Mouse (Mus musculus) T-cell, adult 2 months (primary cell): ENCODE results near the gene Polr3gl.

ENCODE experiments used
- DNase-seq: peaks from one replicate; pipeline ENCODE4 v3.0.0; 2022; ENCODE audit warnings: low spot score

Gene Polr3gl

DNA sequence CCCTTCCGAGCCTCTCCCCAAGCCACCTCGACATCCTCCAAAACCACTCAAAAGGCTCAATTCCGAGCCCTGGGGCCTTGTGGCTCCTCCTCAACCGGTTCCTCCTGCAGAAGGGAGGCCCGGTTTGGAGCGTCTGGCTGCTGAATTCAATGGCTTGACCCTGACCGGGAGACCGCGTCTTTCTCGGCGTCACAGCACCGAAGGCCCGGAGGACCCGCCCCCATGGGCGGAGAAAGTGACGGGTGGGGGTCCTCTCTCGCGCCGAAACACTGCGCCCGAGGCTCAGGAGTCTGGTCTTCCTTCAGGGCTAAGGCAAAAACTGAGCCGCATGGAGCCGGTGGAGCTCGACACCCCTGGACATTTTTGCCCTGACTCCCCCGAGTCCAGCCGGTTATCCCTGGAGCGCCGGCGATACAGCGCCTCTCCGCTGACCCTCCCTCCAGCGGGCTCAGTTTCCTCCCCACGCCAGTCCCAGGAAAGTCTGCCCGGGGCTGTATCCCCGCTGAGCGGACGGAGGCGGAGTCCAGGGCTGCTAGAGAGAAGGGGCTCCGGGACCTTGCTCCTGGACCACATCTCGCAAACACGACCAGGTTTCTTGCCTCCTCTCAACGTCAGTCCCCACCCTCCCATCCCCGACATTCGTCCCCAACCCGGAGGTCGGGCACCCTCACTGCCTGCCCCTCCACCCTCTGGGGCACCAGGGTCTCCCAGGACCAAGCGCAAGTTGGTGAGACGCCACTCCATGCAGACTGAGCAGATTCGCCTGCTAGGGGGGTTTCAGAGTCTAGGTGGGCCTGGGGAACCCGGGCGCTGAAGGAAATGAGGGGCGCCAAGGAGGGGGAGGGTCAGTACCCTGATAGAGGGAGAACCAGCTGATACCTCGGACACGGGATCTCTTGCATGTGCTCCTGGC, 4.4 kb upstream of the Polr3gl start:
- DNase-seq = no peak

DNA sequence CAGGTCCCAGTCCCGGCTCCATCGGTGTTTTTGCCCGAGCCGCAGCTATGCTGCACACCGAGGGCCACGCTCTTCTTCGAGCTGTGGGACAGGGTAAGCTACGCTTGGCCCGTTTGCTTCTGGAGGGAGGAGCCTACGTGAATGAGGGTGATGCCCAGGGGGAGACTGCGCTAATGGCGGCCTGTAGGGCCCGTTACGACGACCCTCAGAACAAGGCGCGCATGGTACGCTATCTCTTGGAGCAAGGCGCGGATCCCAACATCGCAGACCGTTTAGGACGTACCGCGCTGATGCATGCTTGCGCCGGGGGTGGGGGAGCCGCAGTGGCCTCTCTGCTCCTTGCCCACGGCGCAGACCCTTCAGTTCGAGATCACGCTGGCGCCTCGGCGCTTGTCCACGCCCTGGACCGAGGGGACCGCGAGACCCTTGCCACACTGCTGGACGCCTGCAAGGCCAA, 3.5 kb upstream of the Polr3gl start:
- DNase-seq = no peak

DNA sequence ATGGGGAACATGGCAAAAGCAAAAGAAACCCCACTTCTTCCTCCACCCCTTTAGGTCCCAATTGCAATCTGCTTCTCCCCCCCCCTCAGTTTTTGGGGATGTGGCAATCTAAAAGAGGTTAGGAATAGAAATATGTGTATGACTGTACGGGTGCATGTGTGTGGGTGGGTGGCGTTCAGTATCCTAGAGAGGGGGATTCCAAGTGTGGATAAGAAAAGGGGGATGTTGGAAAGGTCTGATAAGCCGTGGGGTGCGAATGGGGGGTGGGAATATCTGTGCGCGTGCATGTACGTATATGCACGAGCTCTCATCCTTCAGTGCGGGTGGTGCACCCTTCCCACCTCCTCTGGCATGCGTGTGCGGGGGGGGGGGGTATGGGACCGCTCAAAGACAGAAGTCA, 2.9 kb upstream of the Polr3gl start:
- DNase-seq = no peak

DNA sequence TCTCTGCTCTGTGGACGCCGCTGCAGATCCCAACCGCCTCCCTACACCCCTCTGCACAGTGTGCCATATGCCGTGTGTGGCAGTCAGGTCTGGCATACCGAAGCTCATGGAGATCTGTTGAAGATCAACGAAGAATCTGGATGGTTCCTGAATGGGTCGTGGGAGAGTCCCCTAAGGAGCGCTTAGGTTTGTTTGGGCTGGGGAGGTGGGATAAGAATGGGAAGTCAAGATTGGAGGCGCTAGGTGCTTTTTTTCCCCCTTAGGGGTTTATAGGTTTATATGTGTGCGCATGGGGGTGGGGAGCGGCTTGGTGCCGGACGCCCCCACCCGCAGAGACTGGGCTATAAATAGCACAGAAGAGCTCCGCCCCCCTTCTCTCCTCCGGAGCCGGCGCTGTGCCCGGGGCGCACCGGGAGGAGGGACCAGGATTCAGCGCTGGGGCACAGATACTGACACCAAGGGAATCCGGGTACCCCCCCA, 2.3 kb upstream of the Polr3gl start, which contains the start of gene Ankrd34a:
TSS of gene Ankrd34a (plus strand) at position 409 of the 480 bp plus-strand sequence.
- DNase-seq = no peak

DNA sequence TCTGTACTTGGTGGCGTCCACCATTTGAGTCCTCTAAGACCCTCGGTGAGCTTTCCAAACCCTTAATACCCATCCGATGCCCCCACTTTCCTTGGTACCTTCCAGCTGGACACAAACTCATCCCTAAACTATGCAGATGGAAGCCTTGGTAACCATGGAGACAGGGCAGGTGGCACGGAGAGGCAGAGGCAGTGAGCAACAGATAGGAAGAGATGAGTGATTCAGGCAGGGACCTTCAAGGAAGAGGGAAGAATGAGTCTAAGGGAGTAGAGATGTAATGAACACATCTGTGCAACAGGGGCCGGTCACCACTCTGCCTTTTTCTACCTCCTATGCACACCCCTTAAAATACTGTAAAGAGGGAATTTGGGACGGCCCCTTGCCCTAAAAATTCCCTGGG, 1.7 kb upstream of the Polr3gl start:
- DNase-seq = no peak

DNA sequence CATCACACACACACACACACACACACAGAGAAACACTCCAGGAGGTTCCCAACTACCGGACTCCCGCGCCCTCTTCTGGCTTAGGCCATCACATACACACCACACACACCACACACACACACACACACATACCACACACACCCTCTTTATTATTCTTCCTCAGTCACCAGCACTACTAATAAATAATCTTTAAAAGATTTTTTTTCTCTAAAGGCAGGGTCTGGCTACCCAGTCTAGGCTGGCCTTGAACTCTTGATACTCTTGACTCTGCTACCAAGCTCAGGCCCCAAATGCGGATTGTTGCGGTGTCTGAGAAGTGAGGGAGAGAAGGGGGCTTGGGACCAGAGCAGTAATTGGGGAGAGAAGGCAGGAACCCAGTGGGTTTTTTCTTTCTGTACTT, 870 bp upstream of the Polr3gl start:
- DNase-seq = no peak

DNA sequence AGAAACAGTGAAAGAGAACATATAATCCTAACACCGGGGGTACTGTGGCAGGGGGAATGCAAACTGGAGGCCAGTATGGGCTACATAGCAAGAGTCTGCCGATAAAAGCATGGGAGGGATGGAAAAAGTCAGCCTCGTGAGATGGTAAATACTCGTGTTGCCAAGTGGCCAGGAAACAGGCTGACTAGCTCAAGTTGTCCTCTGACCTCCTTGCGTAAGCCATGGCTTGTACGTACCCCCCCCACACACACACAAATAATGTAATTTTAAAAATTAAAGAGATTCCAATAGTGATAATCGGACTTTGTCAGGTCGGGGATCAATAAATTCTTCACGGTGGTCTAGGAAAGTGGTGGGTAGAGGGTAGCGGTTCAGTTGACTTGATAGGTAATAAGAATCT, 607 bp downstream of the Polr3gl start:
- no peak for DNase-seq

DNA sequence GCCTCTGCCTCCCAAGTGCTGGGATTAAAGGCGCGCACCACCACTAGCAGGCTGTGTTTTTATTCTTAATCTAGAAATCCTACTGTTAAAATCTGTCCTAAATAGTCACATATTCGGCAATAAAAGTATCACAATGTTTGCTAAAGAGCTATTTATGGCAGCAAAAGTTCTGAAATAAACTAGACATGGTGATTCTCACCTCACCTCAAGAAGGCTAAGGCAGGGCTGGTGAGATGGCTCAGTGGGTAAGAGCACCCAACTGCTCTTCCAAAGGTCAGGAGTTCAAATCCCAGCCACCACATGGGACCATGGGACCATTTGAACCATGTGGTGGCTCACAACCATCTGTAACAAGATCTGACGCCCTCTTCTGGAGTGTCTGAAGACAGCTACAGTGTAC, 3.3 kb downstream of the Polr3gl start:
- no peak for DNase-seq

DNA sequence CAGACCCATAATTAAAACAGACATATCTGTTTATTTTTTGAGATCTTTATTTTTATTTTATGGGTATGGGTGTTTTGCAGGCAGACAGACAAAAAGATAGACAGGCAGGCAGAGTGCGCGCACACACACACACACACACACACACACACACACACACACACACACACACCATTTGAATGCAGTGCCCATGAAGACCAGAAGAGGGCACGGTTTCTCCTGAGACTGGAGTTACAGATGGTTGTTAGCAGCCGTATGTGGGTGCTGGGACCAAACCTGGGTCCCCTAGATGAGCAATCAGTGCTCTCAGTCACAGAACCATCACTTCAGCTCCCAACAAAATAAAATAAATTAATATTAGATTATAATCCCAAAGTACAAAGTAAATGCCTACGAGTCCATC, 10.6 kb downstream of the Polr3gl start:
- DNase-seq = no peak

DNA sequence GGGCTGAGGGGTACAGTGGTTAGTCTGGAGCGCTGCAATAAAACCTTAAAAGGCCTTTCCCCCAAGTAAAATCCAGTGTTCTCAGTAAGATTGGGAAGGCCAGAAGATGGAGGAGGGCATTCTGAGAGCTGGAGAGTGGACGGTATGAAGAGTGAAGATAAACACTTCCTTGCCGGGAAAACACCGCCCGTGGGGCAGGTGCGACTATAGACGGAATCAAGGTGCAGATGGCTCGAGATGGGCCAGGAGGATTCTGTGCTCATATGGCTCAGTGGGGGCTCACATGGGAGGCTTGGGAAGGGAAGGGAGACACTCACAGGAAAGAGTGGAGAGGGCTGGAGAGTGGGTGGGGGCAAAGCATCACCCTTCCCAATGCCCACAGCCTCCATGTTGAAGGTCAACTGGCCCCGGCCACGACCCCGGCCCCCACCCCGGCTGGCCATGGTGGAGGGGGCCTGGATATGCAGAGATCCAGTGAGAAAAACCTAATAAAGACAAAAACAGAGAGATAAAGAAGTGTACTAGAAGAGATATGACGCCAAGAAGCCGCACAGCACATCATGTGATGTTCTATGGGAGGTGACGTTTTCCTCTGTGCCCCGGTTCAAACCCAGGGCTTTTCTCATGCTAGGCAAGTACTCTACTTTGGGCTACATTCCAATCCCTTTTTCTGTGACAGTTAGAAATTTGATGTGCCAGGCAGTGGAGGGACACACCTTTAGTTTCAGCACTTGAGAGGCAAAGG, 12.0 kb downstream of the Polr3gl start:
- no peak for DNase-seq

DNA sequence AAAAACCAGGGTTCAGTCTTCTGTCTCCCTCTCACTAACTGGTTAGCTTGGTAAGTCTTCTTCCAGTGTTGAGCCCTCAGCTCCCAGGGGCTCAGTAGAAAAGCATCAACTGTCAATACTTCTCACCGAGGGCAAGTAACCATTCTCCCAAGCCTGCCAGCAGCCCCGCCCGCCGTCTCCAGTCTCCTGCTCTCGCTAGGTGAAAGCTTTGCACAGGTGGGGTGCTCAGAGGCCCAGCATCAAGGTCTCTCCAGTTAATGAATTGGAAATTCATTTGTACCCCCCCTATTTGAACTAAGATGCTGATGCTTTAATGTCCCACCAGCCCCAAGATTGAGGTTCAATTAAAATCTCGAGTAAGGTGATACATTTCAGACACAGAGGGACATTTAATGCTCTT, 12.8 kb downstream of the Polr3gl start:
- no peak for DNase-seq

DNA sequence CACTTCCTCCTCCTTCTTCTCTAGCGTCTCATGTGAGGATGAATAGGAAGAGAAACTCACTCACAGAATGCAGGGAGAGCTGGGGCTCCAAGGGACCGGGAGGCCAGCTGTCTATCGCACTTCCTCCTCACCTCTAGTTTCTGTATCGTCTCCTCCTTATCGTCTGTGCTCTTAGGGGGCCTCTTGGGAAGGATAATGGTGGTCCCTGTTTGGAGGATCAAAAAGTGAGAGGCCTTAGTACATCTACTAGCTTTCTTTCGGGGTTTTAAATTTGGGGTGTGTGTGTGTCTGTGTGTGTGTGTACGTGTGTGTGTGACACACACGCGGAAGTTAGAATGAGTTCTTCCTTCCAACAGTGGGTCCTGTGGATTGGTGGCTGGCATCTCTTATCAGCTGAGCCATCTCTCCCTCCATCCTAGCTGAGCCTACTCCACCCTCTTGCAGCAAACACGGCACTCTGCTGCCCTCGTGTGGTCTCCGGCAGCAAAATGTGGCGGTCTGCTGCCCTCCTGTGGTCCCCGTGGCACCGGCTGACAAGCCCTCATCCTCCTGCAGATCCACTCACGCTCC, 14.0 kb downstream of the Polr3gl start:
- peak; percentile 90 for DNase-seq

DNA sequence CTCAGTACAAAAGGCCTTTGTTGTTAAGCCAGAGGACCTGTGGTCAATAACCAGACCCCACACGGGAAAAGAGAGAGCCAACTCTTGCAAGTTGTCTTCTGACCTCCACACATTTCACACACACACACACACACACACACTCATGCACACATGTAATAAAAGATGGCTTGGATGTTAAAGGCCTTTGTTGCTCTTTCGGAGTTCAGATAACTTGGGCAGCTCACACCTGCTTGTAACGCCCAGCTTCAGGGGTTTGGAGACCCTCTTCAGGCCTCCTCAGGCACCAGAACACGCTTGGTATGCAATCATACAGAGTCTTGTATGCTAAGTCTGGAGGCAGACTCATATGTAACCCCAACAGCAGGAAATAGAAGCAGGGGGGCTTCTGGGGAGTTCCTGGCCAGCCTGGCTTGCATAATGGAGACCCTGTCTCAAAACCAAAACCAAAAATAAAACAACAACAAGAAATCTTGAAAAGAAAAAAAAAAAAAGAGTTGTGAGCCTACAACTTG, 14.7 kb downstream of the Polr3gl start:
- DNase-seq = no peak

DNA sequence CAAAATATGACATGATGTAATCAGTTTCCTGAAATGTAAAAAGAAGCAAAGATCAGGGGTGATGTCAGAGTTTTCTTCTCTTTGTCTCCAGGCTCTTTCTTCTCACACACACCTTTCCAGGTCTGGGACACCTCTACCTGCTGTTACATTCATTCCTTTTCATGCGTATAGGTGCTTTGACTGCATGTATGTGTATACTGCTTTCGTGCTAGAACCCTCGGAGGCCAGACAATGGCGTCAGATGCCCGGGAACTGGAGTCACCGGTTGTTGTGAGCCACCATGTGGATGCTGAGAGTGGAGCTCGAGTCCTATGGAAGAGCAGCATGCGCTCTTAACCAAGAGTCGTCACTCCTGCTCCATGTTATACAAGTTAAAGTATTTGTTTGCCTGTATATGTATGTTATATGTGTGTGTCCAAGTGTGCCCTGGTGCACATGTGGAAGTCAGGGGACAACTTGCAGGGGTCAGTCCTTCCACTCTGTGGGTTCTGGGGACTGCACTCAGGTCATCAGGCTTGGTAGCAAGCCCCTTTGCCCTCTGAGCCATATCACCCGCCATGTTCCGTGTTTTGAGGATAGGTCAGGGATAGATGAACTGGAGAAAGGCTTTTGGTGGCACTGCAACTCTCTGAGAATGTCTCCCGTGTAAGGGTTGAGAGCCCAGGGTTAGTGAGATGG, 15.3 kb downstream of the Polr3gl start:
- DNase-seq = no peak

DNA sequence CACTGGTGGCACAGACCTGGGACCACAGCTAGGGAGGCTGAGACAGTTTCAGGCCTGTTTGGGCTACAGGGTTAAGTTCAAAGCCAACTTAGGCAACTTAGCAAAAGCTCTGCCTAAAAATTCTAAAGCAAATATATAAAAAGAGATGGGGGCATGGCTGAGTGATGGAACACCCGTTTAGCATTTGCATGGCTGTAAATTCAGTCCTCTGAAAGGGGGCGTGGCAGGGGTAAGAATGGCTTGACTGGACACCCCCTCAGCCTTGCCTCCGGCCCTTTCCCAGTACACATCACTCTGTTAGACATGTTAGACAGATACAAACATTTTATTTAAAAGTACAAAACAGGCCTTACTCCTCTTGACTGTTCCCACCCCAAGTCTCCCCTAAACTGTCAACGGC, 16.4 kb downstream of the Polr3gl start:
- DNase-seq = no peak

DNA sequence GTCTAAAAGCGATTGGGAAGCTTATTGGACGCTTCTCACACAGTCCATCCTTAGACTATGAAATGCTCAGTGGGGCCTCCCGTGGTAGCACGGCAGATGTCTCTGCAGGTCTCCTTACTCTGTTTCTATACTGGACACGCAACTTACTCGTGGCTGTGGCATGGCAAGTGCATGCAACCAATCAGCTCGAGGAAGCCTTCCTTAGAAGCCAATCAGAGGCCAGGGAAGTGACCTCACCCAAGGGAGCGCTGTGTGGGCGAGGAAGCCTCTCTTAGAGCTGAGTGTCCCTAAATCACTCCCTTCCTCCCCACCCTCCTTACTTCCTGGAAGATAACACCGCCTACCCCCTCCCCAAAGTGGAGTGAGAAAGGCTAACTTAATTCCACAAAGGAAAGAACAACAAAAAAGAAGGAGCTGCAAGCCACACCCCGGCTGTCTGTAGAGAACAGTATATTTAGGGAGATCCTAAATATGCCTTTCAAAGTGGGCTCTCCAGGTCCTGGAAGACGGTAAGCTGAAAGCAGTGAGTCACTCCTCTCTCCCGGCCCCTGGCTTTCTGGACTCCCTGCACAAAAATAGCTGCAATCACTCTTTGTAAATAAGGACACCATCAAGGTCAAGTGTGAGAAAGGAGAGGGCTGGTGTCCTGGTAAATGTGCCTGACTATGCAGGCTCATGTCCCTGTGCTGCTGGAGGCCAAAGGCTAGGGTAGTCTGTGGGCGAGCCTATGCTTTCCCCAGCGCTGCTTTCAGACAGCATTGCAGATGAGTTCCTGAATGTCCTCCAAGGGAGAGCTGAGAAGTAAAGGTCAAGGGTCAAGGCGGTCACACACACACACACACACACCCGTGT, 17.1 kb downstream of the Polr3gl start, which contains the start of gene Gm16253:
TSS of gene Gm16253 (plus strand) at position 295 of the 852 bp plus-strand sequence.
- peak; percentile 82 for DNase-seq

DNA sequence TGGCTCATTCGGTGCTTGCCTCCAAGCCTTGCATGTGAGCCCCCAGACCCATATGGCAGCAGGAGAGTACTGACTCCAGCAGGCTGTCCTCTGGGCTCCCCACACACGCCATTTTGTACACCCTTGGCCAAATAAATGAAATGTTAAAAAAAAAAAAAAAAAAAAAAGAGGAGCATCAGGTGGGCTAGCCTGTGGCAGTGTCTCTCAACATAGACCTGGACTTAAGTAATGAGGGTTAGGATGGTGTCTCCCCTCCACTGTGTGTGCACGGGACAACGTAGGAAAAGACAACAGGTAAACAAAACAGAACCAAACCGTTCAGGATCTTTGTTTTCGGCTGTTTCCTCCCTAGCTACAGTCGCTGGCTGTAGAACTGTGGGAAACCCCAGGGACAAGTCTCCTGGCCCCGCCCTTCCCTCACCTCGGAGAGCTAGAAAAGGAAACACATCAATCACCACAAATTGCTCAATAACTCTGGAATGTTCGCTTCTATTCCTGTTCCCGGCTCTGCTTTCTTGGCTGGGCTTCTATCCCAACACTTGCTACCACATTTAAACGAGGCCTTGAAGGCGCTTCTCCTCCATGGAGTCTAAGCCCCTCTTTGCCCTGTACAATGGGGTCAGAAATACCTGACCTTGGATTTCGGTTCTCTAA, 17.8 kb downstream of the Polr3gl start:
- no peak for DNase-seq

DNA sequence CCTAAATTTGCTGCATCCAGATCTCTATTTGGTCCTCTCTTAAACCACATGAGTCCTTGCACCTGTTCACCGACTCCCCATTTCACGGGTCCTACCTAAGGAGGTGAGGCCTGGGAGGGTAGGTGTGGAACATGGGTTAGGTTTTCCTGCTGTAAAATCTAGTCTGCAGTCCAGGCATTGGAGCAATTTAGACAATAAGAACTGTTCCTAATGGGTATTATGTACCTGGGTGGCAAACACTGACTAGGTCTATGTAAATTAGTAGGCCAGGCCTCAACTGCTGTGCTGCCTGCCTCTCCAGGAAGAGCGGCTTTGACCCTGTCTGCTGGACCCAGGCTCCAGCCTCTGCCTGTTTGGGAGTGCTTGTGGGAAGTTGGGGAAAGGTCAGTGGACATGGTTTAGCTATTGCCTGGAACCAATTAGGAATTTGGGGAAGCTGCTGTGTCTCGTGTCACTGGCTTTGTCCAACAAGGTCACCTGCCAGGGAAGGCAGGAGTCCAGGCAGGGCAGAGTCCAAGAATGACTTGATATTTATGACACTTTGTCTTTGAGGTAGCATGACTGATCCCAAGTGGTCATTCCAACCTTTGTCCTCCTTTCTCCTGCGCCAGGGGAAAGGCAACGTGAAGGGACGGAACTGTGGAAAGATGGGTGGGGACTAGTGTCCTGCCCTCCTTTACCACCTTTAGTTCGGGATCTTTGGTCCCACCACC, 18.6 kb downstream of the Polr3gl start:
- DNase-seq = no peak
